In genomic region chr9:57999676-58000075, GRCm38 (mm10) we compare ENCODE assay signal across 26 mouse cellular contexts. TPM values are rescaled to one million over a fixed set of nuclear protein-coding genes. Genes with fewer than 3 reads are reported as not detected.
DNase-seq lines count a peak whose midpoint lies in the region; ATAC-seq lines count a peak whose summit lies in the region.
"Had no signal": no experiment of that assay in that cellular context is flagged by ENCODE, and none has a peak within 500 bp of the region (broad histone marks: within the 10 kb centered on the region; RNA-seq: fewer than 3 reads in every experiment).

No protein-coding gene starts in this region.

- WGBS in liver, embryonic 11.5 days = 49% methylated on average over 2 of the region's 2 CpGs

- no peak overlapping the region for H3K27ac ChIP-seq in liver, embryonic 11.5 days (ENCODE audit: low read depth, low read length)
- H3K27ac ChIP-seq: forebrain, embryonic 10.5 days; hindbrain, embryonic 10.5 days; liver, embryonic 15.5 days; macrophage; midbrain, embryonic 10.5 days; neural tube, embryonic 15.5 days had no signal

- H3K9ac ChIP-seq in liver, embryonic 11.5 days (ENCODE audit: low read depth, low read length) = no peak overlapping the region
- H3K9ac ChIP-seq: heart, embryonic 12.5 days; liver, embryonic 15.5 days; neural tube, embryonic 15.5 days had no signal

- no peaks in the 10 kb centered on the region for H3K36me3 ChIP-seq in liver, embryonic 11.5 days (ENCODE audit: control insufficient read depth, insufficient read depth, low read length)
- H3K36me3 ChIP-seq: forebrain, embryonic 10.5 days; heart, embryonic 12.5 days; hindbrain, embryonic 10.5 days; liver, embryonic 15.5 days; midbrain, embryonic 10.5 days; neural tube, embryonic 15.5 days had no signal

- peaks cover 25% of the 10 kb centered on the region for H3K27me3 ChIP-seq in liver, embryonic 11.5 days (replicated peaks; ENCODE audit: control insufficient read depth, insufficient read depth, low read length)

- no peaks in the 10 kb centered on the region for H3K9me3 ChIP-seq in liver, embryonic 11.5 days (ENCODE audit: control insufficient read depth, low read length)
- H3K9me3 ChIP-seq: forebrain, embryonic 10.5 days; heart, embryonic 12.5 days; hindbrain, embryonic 10.5 days; liver, embryonic 15.5 days; midbrain, embryonic 10.5 days; neural tube, embryonic 15.5 days had no signal

- DNase-seq in cerebellum, postnatal 10 days = peak; percentile 73 to 78
- no peak for DNase-seq in cerebellum, adult 11 months
- peak; percentile 34 for DNase-seq in kidney, postnatal 10 days
- DNase-seq in kidney, postnatal 4 days = no peak
- DNase-seq in adrenal gland, postnatal 25 days = peak; percentile 75
- DNase-seq in testis, postnatal 10 days (ENCODE audit: low spot score) = peak; percentile 73
- DNase-seq in liver, embryonic 11.5 days (ENCODE audit: low spot score) = no peak
- DNase-seq: gastrocnemius, postnatal 25 days; heart, adult 18-20 months; heart, postnatal 10 days; kidney, adult 8-10 months; kidney, postnatal 25 days; layer of hippocampus, postnatal 36 days; right cerebral cortex, adult 18-20 months; right cerebral cortex, postnatal 4 days; thymus, adult 18-20 months; thymus, postnatal 4 days had no signal

- 0 out of 2 replicates have a peak, but pooled peaks cover 4% of the 10 kb centered on the region for H3K4me1 ChIP-seq in liver, embryonic 11.5 days (replicated peaks; ENCODE audit: control insufficient read depth, insufficient read depth, low read length)

- no peak overlapping the region for H3K4me3 ChIP-seq in liver, embryonic 11.5 days (ENCODE audit: low read depth, low read length)
- H3K4me3 ChIP-seq: forebrain, embryonic 10.5 days; heart, embryonic 12.5 days; hindbrain, embryonic 10.5 days; liver, embryonic 15.5 days; midbrain, embryonic 10.5 days; neural tube, embryonic 15.5 days had no signal

- H3K4me2 ChIP-seq in liver, embryonic 11.5 days = no peak overlapping the region
- H3K4me2 ChIP-seq: heart, embryonic 12.5 days; liver, embryonic 15.5 days; neural tube, embryonic 15.5 days had no signal

- no peak for ATAC-seq in liver, embryonic 11.5 days (replicated peaks; ENCODE audit: low FRiP score)
- ATAC-seq: inflammation-experienced regulatory T-cells, adult 6 months had no signal

RNA-seq across cellular contexts. Expression of gene Cyp11a1, which starts 6.5 kb away (rescaled TPM):
- total RNA-seq in adrenal gland, postnatal 25 days (2021) = 6,596 and 7,089 TPM in 2 replicates
- polyA plus RNA-seq in liver, embryonic 11.5 days (2014; fragmentation: Nextera tagmentation; extraction: Ambion mirVana) = 0.10 TPM in 1 of 2 replicates, not detected in the other
- total RNA-seq: heart, adult 18-20 months; MEL had no signal
- polyA plus RNA-seq: forebrain, embryonic 10.5 days; heart, embryonic 12.5 days; hindbrain, embryonic 10.5 days; macrophage had no signal

RNA-seq across cellular contexts. Expression of gene Sema7a, which starts 59.8 kb away (rescaled TPM):
- total RNA-seq in adrenal gland, postnatal 25 days (2021) = 8.6 and 8.8 TPM in 2 replicates
- 0.19 and 0.34 TPM in 2 replicates for polyA plus RNA-seq in liver, embryonic 11.5 days (2014; fragmentation: Nextera tagmentation; extraction: Ambion mirVana)
- total RNA-seq: MEL had no signal
- polyA plus RNA-seq: liver, embryonic 15.5 days had no signal

Comparison
In these comparisons a context has a peak if more than half of its experiments do, and no peak if none do; other contexts are left out.
1. DNase-seq: peak in cerebellum, postnatal 10 days (2 of 2), kidney, postnatal 10 days (single experiment), adrenal gland, postnatal 25 days (single experiment) and testis, postnatal 10 days (single experiment); none in cerebellum, adult 11 months (single experiment), kidney, postnatal 4 days (0 of 2) and liver, embryonic 11.5 days (single experiment).